Mouse (Mus musculus): ENCODE measurements around the gene Srgap3. TPM values are rescaled to one million over a fixed set of nuclear protein-coding genes. Genes with fewer than 3 reads are reported as not detected.

Srgap3 gene
- polyA plus RNA-seq, 1 experiment = 7.1 TPM

- Histone ChIP-seq H3K27me3 (ENCODE audit: control insufficient read depth, insufficient read depth, low read length) (no peaks in the 10 kb centered on the region), H3K27ac (ENCODE audit: control insufficient read depth, insufficient read depth, low read depth, low read length) (no peak overlapping the region), H3K4me1 (ENCODE audit: control insufficient read depth, insufficient read depth, low read length) (no peaks in the 10 kb centered on the region), H3K4me3 (ENCODE audit: control insufficient read depth, low read depth, low read length) (no peak overlapping the region), H3K36me3 (ENCODE audit: control insufficient read depth, insufficient read depth, low read length) (no peaks in the 10 kb centered on the region)
- no peak for TF ChIP-seq CTCF (IDR thresholded peaks at IDR 0.05; ENCODE audit: control insufficient read depth, insufficient read depth, insufficient replicate concordance, low read depth, low read length)
- TF ChIP-seq POLR2A (IDR thresholded peaks at IDR 0.05; ENCODE audit: control insufficient read depth, low read depth, low read length) = no peak
Measured at GRCm38 (mm10) chr6:112907887-112908584, 39.0 kb downstream of the Srgap3 start.

- no peaks in the 10 kb centered on the region for H3K27me3 ChIP-seq (ENCODE audit: control insufficient read depth, insufficient read depth, low read length)
- H3K4me1 ChIP-seq (ENCODE audit: control insufficient read depth, insufficient read depth, low read length) = peaks cover 2% of the 10 kb centered on the region; the same call in 1 of the 2 replicates
- H3K27ac ChIP-seq (ENCODE audit: control insufficient read depth, insufficient read depth, low read depth, low read length) = no peak overlapping the region
- no peak overlapping the region for H3K4me3 ChIP-seq (ENCODE audit: control insufficient read depth, low read depth, low read length)
- no peaks in the 10 kb centered on the region for H3K36me3 ChIP-seq (ENCODE audit: control insufficient read depth, insufficient read depth, low read length)
- TF ChIP-seq POLR2A (IDR thresholded peaks at IDR 0.05; ENCODE audit: control insufficient read depth, low read depth, low read length) (no peak), CTCF (IDR thresholded peaks at IDR 0.05; ENCODE audit: control insufficient read depth, insufficient read depth, insufficient replicate concordance, low read depth, low read length) (no peak)
Measured at GRCm38 (mm10) chr6:112903796-112904195, 43.3 kb downstream of the Srgap3 start.

GRCm38 (mm10) chr6:112903226-112903625 is 43.8 kb downstream of the Srgap3 start:
- no peaks in the 10 kb centered on the region for H3K36me3 ChIP-seq (ENCODE audit: control insufficient read depth, insufficient read depth, low read length)
- H3K27me3 ChIP-seq (ENCODE audit: control insufficient read depth, insufficient read depth, low read length) = no peaks in the 10 kb centered on the region
- no peak for TF ChIP-seq CTCF (IDR thresholded peaks at IDR 0.05; ENCODE audit: control insufficient read depth, insufficient read depth, insufficient replicate concordance, low read depth, low read length)
- TF ChIP-seq POLR2A (IDR thresholded peaks at IDR 0.05; ENCODE audit: control insufficient read depth, low read depth, low read length) = no peak
- peaks cover 2% of the 10 kb centered on the region; the same call in 1 of the 2 replicates for H3K4me1 ChIP-seq (ENCODE audit: control insufficient read depth, insufficient read depth, low read length)
- H3K4me3 ChIP-seq (ENCODE audit: control insufficient read depth, low read depth, low read length) = no peak overlapping the region
- H3K27ac ChIP-seq (ENCODE audit: control insufficient read depth, insufficient read depth, low read depth, low read length) = peak overlapping the region; percentile 44; the same call in 1 of the 2 replicates

GRCm38 (mm10) chr6:112902791-112903190 is 44.3 kb downstream of the Srgap3 start:
- Histone ChIP-seq H3K27me3 (ENCODE audit: control insufficient read depth, insufficient read depth, low read length) (no peaks in the 10 kb centered on the region), H3K27ac (ENCODE audit: control insufficient read depth, insufficient read depth, low read depth, low read length) (0 out of 2 replicates have a peak overlapping the region, but pooled peaks have one; percentile 40), H3K4me1 (ENCODE audit: control insufficient read depth, insufficient read depth, low read length) (peaks cover 2% of the 10 kb centered on the region; the same call in 1 of the 2 replicates), H3K4me3 (ENCODE audit: control insufficient read depth, low read depth, low read length) (no peak overlapping the region), H3K36me3 (ENCODE audit: control insufficient read depth, insufficient read depth, low read length) (no peaks in the 10 kb centered on the region)
- no peak for TF ChIP-seq CTCF (IDR thresholded peaks at IDR 0.05; ENCODE audit: control insufficient read depth, insufficient read depth, insufficient replicate concordance, low read depth, low read length)
- TF ChIP-seq POLR2A (IDR thresholded peaks at IDR 0.05; ENCODE audit: control insufficient read depth, low read depth, low read length) = no peak

GRCm38 (mm10) chr6:112900306-112900705 is 46.8 kb downstream of the Srgap3 start:
- no peak overlapping the region for H3K27ac ChIP-seq (ENCODE audit: control insufficient read depth, insufficient read depth, low read depth, low read length)
- H3K27me3 ChIP-seq (ENCODE audit: control insufficient read depth, insufficient read depth, low read length) = no peaks in the 10 kb centered on the region
- no peak for TF ChIP-seq POLR2A (IDR thresholded peaks at IDR 0.05; ENCODE audit: control insufficient read depth, low read depth, low read length)
- TF ChIP-seq CTCF (IDR thresholded peaks at IDR 0.05; ENCODE audit: control insufficient read depth, insufficient read depth, insufficient replicate concordance, low read depth, low read length) = no peak
- H3K4me1 ChIP-seq (ENCODE audit: control insufficient read depth, insufficient read depth, low read length) = peaks cover 2% of the 10 kb centered on the region; the same call in 1 of the 2 replicates
- H3K4me3 ChIP-seq (ENCODE audit: control insufficient read depth, low read depth, low read length) = no peak overlapping the region
- no peaks in the 10 kb centered on the region for H3K36me3 ChIP-seq (ENCODE audit: control insufficient read depth, insufficient read depth, low read length)

GRCm38 (mm10) chr6:112899711-112900110 is 47.4 kb downstream of the Srgap3 start:
- Histone ChIP-seq H3K4me3 (ENCODE audit: control insufficient read depth, low read depth, low read length) (no peak overlapping the region), H3K4me1 (ENCODE audit: control insufficient read depth, insufficient read depth, low read length) (peaks cover 2% of the 10 kb centered on the region; the same call in 1 of the 2 replicates), H3K27me3 (ENCODE audit: control insufficient read depth, insufficient read depth, low read length) (no peaks in the 10 kb centered on the region), H3K36me3 (ENCODE audit: control insufficient read depth, insufficient read depth, low read length) (no peaks in the 10 kb centered on the region), H3K27ac (ENCODE audit: control insufficient read depth, insufficient read depth, low read depth, low read length) (peak overlapping the region; percentile 54)
- TF ChIP-seq POLR2A (IDR thresholded peaks at IDR 0.05; ENCODE audit: control insufficient read depth, low read depth, low read length) (no peak), CTCF (IDR thresholded peaks at IDR 0.05; ENCODE audit: control insufficient read depth, insufficient read depth, insufficient replicate concordance, low read depth, low read length) (no peak)

GRCm38 (mm10) chr6:112899276-112899675 is 47.8 kb downstream of the Srgap3 start:
- no peak overlapping the region for H3K4me3 ChIP-seq (ENCODE audit: control insufficient read depth, low read depth, low read length)
- peaks cover 2% of the 10 kb centered on the region; the same call in 1 of the 2 replicates for H3K4me1 ChIP-seq (ENCODE audit: control insufficient read depth, insufficient read depth, low read length)
- H3K27ac ChIP-seq (ENCODE audit: control insufficient read depth, insufficient read depth, low read depth, low read length) = peak overlapping the region; percentile 54
- TF ChIP-seq CTCF (IDR thresholded peaks at IDR 0.05; ENCODE audit: control insufficient read depth, insufficient read depth, insufficient replicate concordance, low read depth, low read length) (no peak), POLR2A (IDR thresholded peaks at IDR 0.05; ENCODE audit: control insufficient read depth, low read depth, low read length) (no peak)
- H3K36me3 ChIP-seq (ENCODE audit: control insufficient read depth, insufficient read depth, low read length) = no peaks in the 10 kb centered on the region
- no peaks in the 10 kb centered on the region for H3K27me3 ChIP-seq (ENCODE audit: control insufficient read depth, insufficient read depth, low read length)
